Mouse (Mus musculus) liver, adult 2 months (tissue): ENCODE results near the gene Rps19. TPM values are rescaled to one million over a fixed set of nuclear protein-coding genes. Genes with fewer than 3 reads are reported as not detected.

Source experiments
- DNase-seq: peaks from one replicate; pipeline ENCODE4 v3.0.0-alpha.2; 2011; ENCODE audit warnings: low read depth, low spot score; ENCODE audit errors: extremely low read depth
- H3K27ac ChIP-seq: fragments of 200-500 bp; replicated peaks from 2 replicates; pipeline ENCODE4 v1.5.1; 2012; ENCODE audit warnings: low read depth, mild to moderate bottlenecking, control low read depth, inconsistent platforms, low read length; ENCODE audit not compliant: insufficient read depth
- H3K27me3 ChIP-seq: fragments of 200-500 bp; 2 replicates; pipeline ENCODE4 v1.6.1; 2012; ENCODE audit warnings: mild to moderate bottlenecking, moderate library complexity, low read length, inconsistent platforms; ENCODE audit not compliant: control insufficient read depth, insufficient read depth
- H3K36me3 ChIP-seq: fragments of 200-500 bp; 2 replicates; pipeline ENCODE4 v1.6.1; 2012; ENCODE audit warnings: low read length, inconsistent platforms; ENCODE audit not compliant: control insufficient read depth, insufficient read depth
- H3K4me1 ChIP-seq: fragments of 200-500 bp; 2 replicates; pipeline ENCODE4 v1.6.1; 2011; ENCODE audit warnings: low read length; ENCODE audit not compliant: control insufficient read depth, insufficient read depth
- H3K4me3 ChIP-seq: fragments of 200-500 bp; 2 replicates; pipeline ENCODE4 v1.5.1; 2011; ENCODE audit warnings: low read depth, mild to moderate bottlenecking, control low read depth, low read length, moderate library complexity; ENCODE audit not compliant: insufficient read depth
- H3K79me2 ChIP-seq: fragments of 200-500 bp; 2 replicates; pipeline ENCODE4 v1.6.1; 2012; ENCODE audit warnings: inconsistent platforms, mild to moderate bottlenecking, low read length, moderate library complexity; ENCODE audit not compliant: control insufficient read depth, insufficient read depth
- H3K9ac ChIP-seq: fragments of 200-500 bp; 2 replicates; pipeline ENCODE4 v1.6.1; 2012; ENCODE audit warnings: low read depth, mild to moderate bottlenecking, control low read depth, inconsistent platforms, low read length
- CTCF ChIP-seq: fragments of 200-500 bp; IDR thresholded peaks from 2 replicates; pipeline ENCODE4 v1.5.1; 2011; ENCODE audit warnings: low read depth, low read length, control low read depth
- POLR2A ChIP-seq: fragments of 200-500 bp; IDR thresholded peaks from 2 replicates; pipeline ENCODE4 v1.6.1; 2011; ENCODE audit warnings: low read length, control low read depth; ENCODE audit not compliant: insufficient read depth; ENCODE audit errors: extremely low read depth
- WGBS: fragments of 180-500 bp; shearing (Covaris S2); methylation state at CpG from one replicate; pipeline ENCODE4 v1.1.7; 2018; 5-methylcytosine and 5-hydroxymethylcytosine counted together
- polyA plus RNA-seq: library from polyadenylated mRNA; depleted of rRNA; stranded (reverse); fragments of >200 nt; gene quantifications from 2 replicates; pipeline ENCODE4 v1.2.3, GENCODE M21; 2012
- total RNA-seq: library from RNA; depleted of rRNA; stranded (reverse); fragments of >200 nt; gene quantifications from 2 replicates; pipeline ENCODE4 v1.2.3, GENCODE M21; 2014

Gene Rps19
- total and polyA plus RNA-seq, 2 experiments = 205 to 262 TPM

GRCm38 (mm10) chr7:24852557-24853232 lies 31.5 kb upstream of the Rps19 start:
- 86% methylated on average over 8 of the region's 8 CpGs for WGBS
- H3K36me3 ChIP-seq = no peaks in the 10 kb centered on the region

GRCm38 (mm10) chr7:24853233-24853563 lies 31.0 kb upstream of the Rps19 start:
- no peak overlapping the region for H3K9ac ChIP-seq
- H3K4me1 ChIP-seq = peaks cover 8% of the 10 kb centered on the region
- TF ChIP-seq CTCF = no peak
- TF ChIP-seq POLR2A = no peak
- H3K27me3 ChIP-seq = no peaks in the 10 kb centered on the region
- DNase-seq = no peak
- H3K27ac ChIP-seq = no peak overlapping the region
- H3K36me3 ChIP-seq = no peaks in the 10 kb centered on the region
- H3K4me3 ChIP-seq = no peak overlapping the region
- no peaks in the 10 kb centered on the region for H3K79me2 ChIP-seq

More at GRCm38 (mm10) chr7:24852557-24853232, 31.5 kb upstream of the Rps19 start:
- Histone ChIP-seq H3K79me2 (no peaks in the 10 kb centered on the region), H3K4me3 (no peak overlapping the region), H3K4me1 (peaks cover 8% of the 10 kb centered on the region), H3K27ac (no peak overlapping the region), H3K9ac (no peak overlapping the region), H3K27me3 (no peaks in the 10 kb centered on the region)
- DNase-seq = no peak
- TF ChIP-seq CTCF (no peak), POLR2A (no peak)

- no peaks in the 10 kb centered on the region for H3K79me2 ChIP-seq
- no peaks in the 10 kb centered on the region for H3K27me3 ChIP-seq
- no peak overlapping the region for H3K9ac ChIP-seq
- WGBS = 71% methylated on average over 7 of the region's 7 CpGs
- no peak for DNase-seq
- TF ChIP-seq CTCF (no peak), POLR2A (no peak)
- H3K4me3 ChIP-seq = no peak overlapping the region
- H3K36me3 ChIP-seq = no peaks in the 10 kb centered on the region
- no peak overlapping the region for H3K27ac ChIP-seq
- peaks cover 8% of the 10 kb centered on the region for H3K4me1 ChIP-seq
These were observed 30.5 kb upstream of the Rps19 start for GRCm38 (mm10) chr7:24853695-24854094.

- 69% methylated on average over 6 of the region's 6 CpGs for WGBS
- TF ChIP-seq POLR2A = no peak
- no peak for TF ChIP-seq CTCF
- Histone ChIP-seq H3K4me1 (no peaks in the 10 kb centered on the region), H3K4me3 (no peak overlapping the region), H3K9ac (no peak overlapping the region), H3K79me2 (no peaks in the 10 kb centered on the region), H3K36me3 (no peaks in the 10 kb centered on the region), H3K27me3 (no peaks in the 10 kb centered on the region), H3K27ac (no peak overlapping the region)
- no peak for DNase-seq
These were observed 27.6 kb upstream of the Rps19 start for GRCm38 (mm10) chr7:24856460-24857120.

- no peak for TF ChIP-seq CTCF
- TF ChIP-seq POLR2A = no peak
- Histone ChIP-seq H3K27ac (no peak overlapping the region), H3K27me3 (no peaks in the 10 kb centered on the region), H3K4me1 (no peaks in the 10 kb centered on the region), H3K9ac (no peak overlapping the region), H3K4me3 (no peak overlapping the region), H3K79me2 (no peaks in the 10 kb centered on the region), H3K36me3 (no peaks in the 10 kb centered on the region)
- no peak for DNase-seq
- 86% methylated on average over 5 of the region's 5 CpGs for WGBS
These were observed 24.9 kb upstream of the Rps19 start for GRCm38 (mm10) chr7:24859234-24859633.

GRCm38 (mm10) chr7:24861913-24862312 lies 22.3 kb upstream of the Rps19 start, which contains the start of gene Gm9844:
TSS of gene Gm9844 (plus strand) at chr7:24862213.
- Histone ChIP-seq H3K27me3 (no peaks in the 10 kb centered on the region), H3K36me3 (no peaks in the 10 kb centered on the region), H3K27ac (no peak within 1 kb of the TSS), H3K79me2 (no peaks in the 10 kb centered on the region), H3K4me1 (no peaks in the 10 kb centered on the region), H3K9ac (no peak within 1 kb of the TSS), H3K4me3 (no peak within 1 kb of the TSS)
- TF ChIP-seq CTCF (no peak), POLR2A (no peak)
- DNase-seq = no peak
- 84% methylated on average over 7 of the region's 7 CpGs for WGBS
